Mouse (Mus musculus) CD8-positive naive resting alpha-beta T cell, adult 2 months (primary cell): ENCODE measurements around the gene Phf23.
"Not testable (repeated sequence)": the region's sequence is repeated elsewhere in the genome, so short reads cannot be mapped to it uniquely, and the experiment has no call there.

Experiments
- DNase-seq, 2 experiments: peaks; one replicate each; pipeline ENCODE4 v3.0.0; 2022; ENCODE audit warnings: low read depth in 2 of 2, low spot score in 2 of 2

The Phf23 gene

GRCm38 (mm10) chr11:69998567-69999491 is 3.3 kb downstream of the Phf23 start:
- DNase-seq = no peak

GRCm38 (mm10) chr11:69999666-70000065 is 4.1 kb downstream of the Phf23 start:
- no peak for DNase-seq

DNA sequence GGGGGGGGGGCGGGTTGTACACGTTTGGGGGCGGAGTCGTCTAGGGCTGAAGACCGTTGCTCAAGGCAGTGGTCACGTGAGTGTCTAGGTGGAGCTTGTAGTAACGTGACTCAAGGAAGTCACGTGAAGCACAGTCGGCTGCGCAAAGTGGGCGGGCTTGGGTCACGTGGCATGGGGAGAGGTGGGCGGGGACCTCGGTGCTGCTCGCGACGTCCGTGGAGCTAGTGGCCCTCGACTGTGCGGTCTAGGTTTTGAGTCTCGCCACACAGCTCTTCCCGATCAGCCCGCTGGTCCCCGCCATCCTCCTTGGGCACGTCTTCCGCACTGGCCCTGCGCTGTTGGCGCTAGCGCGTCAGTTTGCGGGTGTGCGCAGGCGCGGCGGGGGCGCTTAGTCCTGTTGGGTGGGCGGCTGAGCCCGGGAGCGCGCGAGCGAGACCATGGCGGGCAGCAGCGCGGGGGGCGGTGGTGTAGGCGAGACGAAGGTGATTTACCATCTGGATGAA is 4.9 kb downstream of the Phf23 start, which contains the start of gene Dvl2:
TSS of gene Dvl2 (plus strand) at position 200 of the 503 bp plus-strand sequence.
- DNase-seq = peak; percentile 69 to 81

GRCm38 (mm10) chr11:70001159-70001558 is 5.6 kb downstream of the Phf23 start:
- DNase-seq = no peak

- peak; percentile 52 to 73 for DNase-seq
Observed at GRCm38 (mm10) chr11:70001865-70002264, 6.3 kb downstream of the Phf23 start.

- DNase-seq = no peak
Observed at GRCm38 (mm10) chr11:70002471-70002870, 6.9 kb downstream of the Phf23 start.

GRCm38 (mm10) chr11:70005521-70005920 is 9.9 kb downstream of the Phf23 start:
- peak; percentile 55 to 60 for DNase-seq

GRCm38 (mm10) chr11:70010033-70010432 is 14.5 kb downstream of the Phf23 start:
- no peak for DNase-seq

GRCm38 (mm10) chr11:70010548-70010947 is 15.0 kb downstream of the Phf23 start:
- no peak for DNase-seq

DNA sequence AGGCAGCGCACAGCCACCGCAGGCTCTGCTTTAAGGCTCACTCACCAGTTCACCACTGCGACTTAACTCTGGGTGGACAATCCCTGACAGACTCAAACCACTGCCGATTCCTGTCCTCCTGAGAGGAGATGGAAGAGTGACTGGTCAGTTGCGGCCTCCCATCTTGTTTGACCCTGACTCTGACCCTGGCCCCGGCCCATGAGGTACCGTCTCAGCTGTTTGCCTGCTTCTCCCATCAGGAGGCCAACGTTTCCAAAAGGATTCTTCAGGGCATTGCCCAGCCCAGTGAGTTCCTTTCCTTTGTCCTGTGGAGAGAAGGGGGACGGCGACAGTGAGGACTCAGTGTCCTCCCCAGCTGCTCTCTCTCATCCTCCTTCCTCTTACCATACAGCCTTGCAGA is 15.4 kb downstream of the Phf23 start:
- DNase-seq = no peak

DNA sequence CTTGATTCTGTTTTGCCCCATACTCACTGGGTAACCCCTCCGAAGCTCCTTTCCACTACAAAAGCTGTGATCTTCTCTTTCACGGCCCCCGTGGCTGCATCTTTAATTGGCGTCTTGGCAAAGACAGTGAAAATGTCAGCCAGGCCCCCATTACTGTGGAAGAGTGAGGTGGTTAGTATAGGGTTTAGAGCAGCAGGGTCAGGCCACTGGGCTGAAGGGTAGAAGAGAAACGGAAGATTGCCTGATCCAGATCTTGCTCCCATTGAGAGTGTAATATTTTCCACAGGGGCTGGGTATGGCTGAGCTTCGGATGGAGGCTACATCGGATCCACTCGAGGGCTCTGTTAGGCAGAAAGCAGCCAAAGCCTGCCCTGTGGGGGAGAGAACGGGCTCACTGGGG is 17.4 kb downstream of the Phf23 start:
- no peak for DNase-seq

DNA sequence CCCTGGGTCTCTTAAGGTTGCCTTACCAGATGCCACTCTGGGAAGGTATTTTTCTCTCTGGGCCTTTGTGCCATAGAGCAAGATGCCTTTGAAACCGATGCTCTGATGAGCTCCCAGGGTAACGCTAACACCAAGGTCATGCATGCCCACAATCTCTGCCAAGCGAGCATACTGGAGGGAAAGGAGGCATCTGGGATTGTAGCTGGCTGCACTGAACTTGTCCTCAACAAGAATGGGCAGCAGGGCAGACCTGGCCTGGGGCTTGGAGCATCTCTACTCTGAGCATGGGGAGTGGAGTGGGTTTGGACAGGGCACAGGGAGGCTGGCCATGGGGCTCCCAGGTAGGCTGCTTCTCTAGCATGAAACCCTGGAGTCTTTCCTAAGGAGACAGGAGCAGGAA is 17.8 kb downstream of the Phf23 start:
- no peak for DNase-seq

GRCm38 (mm10) chr11:70014051-70014450 is 18.5 kb downstream of the Phf23 start:
- no peak for DNase-seq

DNA sequence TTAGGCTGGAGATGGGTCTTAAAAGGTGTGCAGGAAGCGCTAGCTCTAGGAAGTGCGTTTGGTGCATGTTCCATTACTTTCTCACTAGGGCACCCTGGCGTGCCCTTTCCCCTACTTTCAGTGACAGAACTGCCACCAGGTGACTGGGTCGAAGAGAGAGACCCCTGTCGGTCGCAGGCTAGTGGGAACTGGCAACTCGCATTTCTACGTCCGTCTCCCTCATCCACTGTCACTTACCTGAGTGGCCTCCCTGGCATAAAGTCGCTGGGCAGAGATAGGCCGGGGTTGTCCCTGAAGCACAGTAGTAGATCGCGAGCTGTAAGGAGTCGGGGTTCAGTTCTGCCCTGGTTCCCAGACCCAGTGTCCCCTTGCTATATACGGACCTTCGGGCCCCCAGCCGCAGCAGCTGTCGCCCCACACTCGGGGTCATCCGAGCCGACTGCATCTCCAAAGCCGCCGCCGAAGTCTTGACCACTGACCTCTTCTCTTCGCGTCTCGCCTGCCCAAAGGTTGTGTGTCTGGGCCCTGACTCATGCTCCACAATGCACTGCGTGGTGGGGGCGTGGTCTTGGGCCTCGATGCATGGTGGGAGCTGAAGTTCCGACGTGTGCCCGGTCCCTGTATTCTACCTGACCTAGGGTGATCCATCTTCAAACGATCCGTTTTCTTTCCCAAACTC is 19.4 kb downstream of the Phf23 start, which contains the start of gene Acadvl:
TSS of gene Acadvl (minus strand) at position 532 of the 679 bp plus-strand sequence.
- peak; percentile 48 to 67 for DNase-seq

DNA sequence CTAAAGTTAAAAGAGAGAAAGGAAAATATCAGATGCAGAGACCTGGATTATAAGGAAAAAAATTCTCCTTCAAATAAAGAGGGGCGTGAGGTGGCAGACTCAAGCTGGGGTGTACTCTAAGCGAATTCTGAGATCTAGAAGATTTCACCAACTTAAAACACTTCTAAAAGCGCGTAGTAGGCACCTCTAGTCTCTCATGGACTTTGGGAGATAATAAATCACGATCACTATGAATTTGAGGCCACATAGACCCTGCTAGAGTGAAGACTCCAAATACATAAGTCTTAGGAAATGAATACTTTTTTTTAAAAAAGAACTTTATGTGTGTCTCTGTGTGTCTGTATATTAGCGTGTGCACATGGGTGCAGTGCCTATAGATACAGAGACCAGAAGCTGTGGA is 20.1 kb downstream of the Phf23 start:
- DNase-seq = no peak

GRCm38 (mm10) chr11:70016177-70016576 is 20.6 kb downstream of the Phf23 start:
- DNase-seq = not testable (repeated sequence)

DNA sequence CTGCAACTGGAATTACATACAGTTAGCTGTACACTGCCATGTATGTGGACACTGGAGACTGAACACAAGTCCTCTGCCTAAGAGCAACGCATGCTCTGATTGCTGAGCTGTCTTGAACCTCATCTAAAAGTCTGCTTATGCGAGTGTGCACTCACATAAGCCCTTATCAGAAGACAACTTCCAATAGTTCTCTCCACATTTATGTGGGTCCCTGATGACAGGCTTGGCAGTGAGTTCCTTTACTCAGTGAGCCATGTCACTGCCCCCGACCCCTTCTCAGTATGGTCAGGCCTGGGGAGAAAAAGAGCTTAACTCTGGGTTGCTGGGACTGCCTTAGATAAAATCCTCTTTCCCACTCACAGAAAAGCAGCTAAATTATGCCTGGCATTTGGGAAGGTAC is 21.1 kb downstream of the Phf23 start, which contains the start of gene Dlg4:
TSS of gene Dlg4 (plus strand) at position 274 of the 400 bp plus-strand sequence.
- no peak for DNase-seq

- DNase-seq = no peak
Observed at GRCm38 (mm10) chr11:70017199-70017767, 21.7 kb downstream of the Phf23 start.

DNA sequence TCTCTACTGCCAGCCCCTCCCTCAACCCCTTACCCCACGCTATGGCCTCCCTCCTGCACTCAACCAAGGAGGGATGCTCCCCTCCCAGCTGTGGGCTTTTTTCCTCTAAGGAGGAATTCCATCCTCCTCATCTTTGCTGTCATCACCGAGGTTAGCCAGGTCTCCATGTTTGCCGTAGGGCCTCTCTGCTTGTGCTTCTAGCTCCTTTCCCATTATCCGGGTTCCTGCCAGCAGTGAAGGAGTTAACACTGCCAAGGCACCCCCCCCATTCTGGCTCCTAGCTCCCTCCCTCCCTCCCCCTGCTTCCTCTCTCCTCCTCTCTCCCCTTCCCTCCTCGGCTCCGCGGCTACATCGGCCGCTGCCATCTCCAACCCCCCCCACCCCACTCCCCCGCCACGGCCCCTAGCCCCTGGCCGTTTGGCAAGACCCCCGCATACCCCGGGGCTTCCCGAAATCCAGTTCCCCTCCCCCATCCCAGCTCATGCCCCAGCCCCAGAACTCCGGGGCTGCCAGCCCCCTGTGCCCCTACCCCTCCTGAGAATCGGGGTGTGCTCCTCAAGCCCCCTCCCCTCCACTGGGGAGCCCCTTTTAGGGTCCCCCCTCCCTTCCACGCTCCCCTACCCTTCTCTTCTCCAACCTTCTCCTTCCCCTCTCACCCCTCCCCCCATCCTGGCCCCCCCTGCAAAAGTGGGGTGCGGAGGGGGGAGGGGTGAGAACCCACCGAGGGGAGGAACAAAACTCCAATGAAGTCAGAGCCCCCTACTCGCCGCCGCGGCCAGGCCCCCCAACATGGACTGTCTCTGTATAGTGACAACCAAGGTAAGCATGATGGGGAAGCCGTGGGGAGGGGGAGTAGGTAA is 22.8 kb downstream of the Phf23 start:
- no peak for DNase-seq

- DNase-seq = no peak
Observed at GRCm38 (mm10) chr11:70019495-70020021, 24.0 kb downstream of the Phf23 start.
